Mouse (Mus musculus) intestine, postnatal 0 days (tissue): ENCODE results near the gene Spa17. TPM values are rescaled to one million over a fixed set of nuclear protein-coding genes. Genes with fewer than 3 reads are reported as not detected.
A peak's percentile ranks its signal among the peaks of the same experiment; 100 is the strongest.

Source experiments
- ATAC-seq: fragments of 200-750 bp; cut with Nextera tagmentation; 2 replicates; pipeline ENCODE4 v1.8.0; 2017; ENCODE audit warnings: mild to moderate bottlenecking, moderate TSS enrichment, moderate library complexity
- H3K27ac ChIP-seq: fragments of 300-500 bp; sonication (generic); 2 replicates; pipeline ENCODE4 v1.5.1; 2014; ENCODE audit warnings: mild to moderate bottlenecking, low read depth, low read length, moderate library complexity
- H3K27me3 ChIP-seq: fragments of 300-500 bp; sonication (generic); replicated peaks from 2 replicates; pipeline ENCODE4 v1.6.1; 2014; ENCODE audit warnings: low read length, mixed read lengths; ENCODE audit not compliant: control insufficient read depth, insufficient read depth
- H3K36me3 ChIP-seq: fragments of 300-500 bp; sonication (generic); 2 replicates; pipeline ENCODE4 v1.6.1; 2014; ENCODE audit warnings: mild to moderate bottlenecking, moderate library complexity; ENCODE audit not compliant: control insufficient read depth, insufficient read depth
- H3K4me1 ChIP-seq: fragments of 300-500 bp; sonication (generic); replicated peaks from 2 replicates; pipeline ENCODE4 v1.6.1; 2014; ENCODE audit warnings: antibody characterized with exemption, low read length, mixed read lengths; ENCODE audit not compliant: control insufficient read depth, insufficient read depth
- H3K4me2 ChIP-seq: fragments of 300-500 bp; sonication (generic); replicated peaks from 2 replicates; pipeline ENCODE4 v1.6.1; 2014; ENCODE audit warnings: low read depth, mild to moderate bottlenecking, moderate library complexity
- H3K4me3 ChIP-seq: fragments of 300-500 bp; sonication (generic); 2 replicates; pipeline ENCODE4 v1.5.1; 2014; ENCODE audit warnings: low read depth, low read length
- H3K9ac ChIP-seq: fragments of 300-500 bp; sonication (generic); 2 replicates; pipeline ENCODE4 v1.6.1; 2014; ENCODE audit warnings: mild to moderate bottlenecking, low read depth, low read length
- H3K9me3 ChIP-seq: fragments of 300-500 bp; sonication (generic); 2 replicates; pipeline ENCODE4 v1.6.1; 2016; ENCODE audit warnings: mixed run types; ENCODE audit not compliant: control insufficient read depth
- CTCF ChIP-seq: sonication (generic); IDR thresholded peaks from 2 replicates; pipeline ENCODE4 v1.5.1; 2016; ENCODE audit warnings: low read depth, mild to moderate bottlenecking, control low read depth, antibody characterized with exemption, moderate library complexity
- WGBS: fragments of 180-500 bp; shearing (Covaris S2); extraction: QIAGEN DNeasy Blood & Tissue Kit; methylation state at CpG from one replicate; pipeline ENCODE4 v1.1.7; 2014; 5-methylcytosine and 5-hydroxymethylcytosine counted together
- polyA plus RNA-seq: library from polyadenylated mRNA; unstranded; fragments of >200 nt; fragmentation: Nextera tagmentation; extraction: Ambion mirVana; gene quantifications from 2 replicates; pipeline ENCODE4 v1.2.1, GENCODE M21; 2015

Gene Spa17
- polyA plus RNA-seq, 1 experiment from 2014 or later: 3.8 TPM

DNA sequence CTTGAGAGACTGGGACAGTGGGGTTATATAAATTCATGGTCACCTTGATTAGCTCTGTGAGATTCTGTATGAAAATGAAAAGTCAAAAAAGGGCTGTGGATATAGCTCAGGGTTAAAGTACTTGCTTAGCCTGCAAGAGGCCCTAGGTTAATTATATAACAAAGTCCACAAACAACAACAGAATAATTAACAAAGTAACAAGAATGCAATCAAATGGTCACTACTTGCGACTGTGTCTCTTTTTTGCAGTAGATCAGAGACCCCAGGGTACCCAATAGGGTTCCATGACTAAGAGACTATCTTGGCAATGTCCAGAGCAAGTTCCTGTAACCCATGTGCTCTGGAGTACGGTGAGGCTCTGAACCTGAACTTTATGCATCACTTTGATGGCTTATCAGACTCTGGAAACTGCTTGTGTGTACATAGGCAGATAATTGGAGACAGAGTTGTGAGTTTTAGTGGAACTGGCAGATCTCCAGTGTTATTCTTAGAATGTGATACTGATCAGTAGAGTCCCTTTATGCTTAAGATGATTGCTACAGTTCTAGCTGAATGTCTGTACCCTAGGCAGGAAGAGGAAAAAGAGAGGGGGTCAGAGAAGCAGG, 44.2 kb downstream of the Spa17 start:
- H3K36me3 ChIP-seq: no peaks in the 10 kb centered on the region
- no peak overlapping the region for H3K9ac ChIP-seq
- peak; percentile 40; the same call in 1 of the 2 replicates for ATAC-seq
- no peaks in the 10 kb centered on the region for H3K27me3 ChIP-seq
- H3K9me3 ChIP-seq: no peaks in the 10 kb centered on the region
- TF ChIP-seq CTCF: no peak
- H3K4me2 ChIP-seq: peak overlapping the region; percentile 43
- 26% methylated on average over 2 of the region's 2 CpGs for WGBS
- H3K4me1 ChIP-seq: peaks cover 6% of the 10 kb centered on the region; the same call in 1 of the 2 replicates
- H3K4me3 ChIP-seq: no peak overlapping the region
- H3K27ac ChIP-seq: peak overlapping the region; percentile 11; the same call in 1 of the 2 replicates

DNA sequence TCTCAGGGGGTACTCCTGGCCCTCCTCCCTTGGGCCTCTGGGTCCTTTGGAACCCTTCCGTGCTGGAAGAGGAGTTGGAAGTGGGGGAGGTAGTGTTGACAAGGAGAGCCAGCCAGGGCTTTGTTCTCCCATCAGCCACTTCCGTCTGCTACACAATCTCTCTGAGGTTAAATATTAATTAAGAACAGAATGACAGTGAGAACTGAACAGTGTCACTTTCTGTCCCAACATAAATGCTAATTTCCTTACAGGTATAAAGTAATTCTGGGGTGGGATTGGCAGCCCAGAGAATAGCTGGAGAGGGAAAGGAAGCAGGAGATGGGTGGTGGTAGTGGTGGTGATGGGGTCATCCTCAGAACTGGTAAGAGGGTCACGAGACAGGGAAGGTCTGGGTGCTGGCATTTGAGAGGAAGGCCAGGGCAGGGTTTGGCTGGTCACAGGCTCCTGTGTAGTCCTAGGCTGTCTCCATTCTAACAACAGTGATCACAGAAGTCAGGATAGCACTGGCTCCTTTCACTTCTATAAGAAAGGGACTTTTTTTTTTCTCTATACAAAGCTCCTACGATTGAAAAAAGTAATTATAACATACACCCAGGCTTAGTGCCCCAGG, 44.8 kb downstream of the Spa17 start:
- peaks cover 6% of the 10 kb centered on the region; the same call in 1 of the 2 replicates for H3K4me1 ChIP-seq
- no peaks in the 10 kb centered on the region for H3K27me3 ChIP-seq
- peak overlapping the region; percentile 43 for H3K4me2 ChIP-seq
- no peaks in the 10 kb centered on the region for H3K36me3 ChIP-seq
- 22% methylated on average over 4 of the region's 4 CpGs for WGBS
- peak; percentile 74 for ATAC-seq
- H3K9me3 ChIP-seq: no peaks in the 10 kb centered on the region
- no peak for TF ChIP-seq CTCF
- peak overlapping the region; percentile 11; the same call in 1 of the 2 replicates for H3K27ac ChIP-seq
- no peak overlapping the region for H3K4me3 ChIP-seq
- H3K9ac ChIP-seq: no peak overlapping the region

DNA sequence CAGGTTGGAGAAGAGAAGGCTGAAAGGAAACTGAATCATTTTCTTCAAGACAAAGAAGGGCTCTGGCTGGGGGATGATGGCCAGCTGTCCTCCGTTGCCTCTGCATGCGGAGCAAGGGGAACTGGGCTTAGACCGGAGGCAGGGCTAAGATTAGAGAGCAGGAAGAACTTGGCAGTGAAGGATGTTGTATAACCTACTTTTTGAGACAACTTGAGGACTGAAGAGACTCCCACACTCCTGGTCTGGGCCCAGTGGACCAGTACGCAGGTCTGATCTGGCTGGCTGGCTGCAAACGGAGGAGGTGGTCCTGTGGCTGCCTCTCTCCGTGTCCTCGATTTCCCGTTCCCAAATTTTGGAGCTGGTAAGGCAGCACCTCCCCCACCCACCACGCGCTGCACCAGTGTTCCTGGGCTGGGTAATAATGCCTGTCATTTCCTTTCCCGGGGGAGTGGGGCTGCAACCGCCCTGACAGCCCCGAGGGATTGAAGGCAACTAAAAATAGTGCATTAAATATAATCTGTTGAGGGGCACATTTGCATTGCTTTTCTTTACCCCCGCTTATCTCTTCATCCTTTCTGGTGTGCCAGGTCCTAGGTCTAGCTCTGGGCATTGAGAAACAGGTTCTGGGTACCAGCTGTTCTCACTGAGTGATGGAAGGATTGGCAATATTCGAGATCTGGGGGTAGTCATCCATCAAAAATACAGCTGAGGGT, 45.5 kb downstream of the Spa17 start:
- H3K9ac ChIP-seq: no peak overlapping the region
- H3K4me1 ChIP-seq: peaks cover 6% of the 10 kb centered on the region; the same call in 1 of the 2 replicates
- H3K27me3 ChIP-seq: no peaks in the 10 kb centered on the region
- H3K27ac ChIP-seq: no peak overlapping the region
- H3K9me3 ChIP-seq: no peaks in the 10 kb centered on the region
- no peak overlapping the region for H3K4me3 ChIP-seq
- H3K36me3 ChIP-seq: no peaks in the 10 kb centered on the region
- peak overlapping the region; percentile 43 for H3K4me2 ChIP-seq
- ATAC-seq: peak; percentile 48
- TF ChIP-seq CTCF: no peak
- 29% methylated on average over 15 of the region's 15 CpGs for WGBS

DNA sequence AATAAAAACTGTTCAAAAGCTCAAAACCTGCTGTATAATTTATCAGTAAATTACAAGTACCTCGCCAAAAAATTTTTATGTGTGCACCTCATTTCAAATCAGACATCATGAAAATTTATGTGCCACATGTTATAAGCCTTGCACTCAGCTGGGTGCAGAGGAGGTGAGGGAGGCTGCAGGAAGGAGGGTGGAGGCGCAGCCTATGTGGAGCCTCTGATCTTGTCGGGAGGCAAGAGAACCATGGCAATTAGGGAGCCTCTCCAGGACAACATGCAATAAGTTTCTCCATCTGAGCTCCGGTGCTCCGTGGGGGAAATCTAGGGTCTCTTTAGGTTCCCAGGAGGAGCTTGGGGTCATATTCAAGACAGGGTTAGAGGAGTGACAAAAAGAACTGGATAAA, 46.1 kb downstream of the Spa17 start:
- no peak for ATAC-seq
- Histone ChIP-seq H3K4me2 (no peak overlapping the region), H3K4me3 (no peak overlapping the region), H3K9me3 (no peaks in the 10 kb centered on the region), H3K4me1 (peaks cover 6% of the 10 kb centered on the region; the same call in 1 of the 2 replicates), H3K27me3 (no peaks in the 10 kb centered on the region), H3K9ac (no peak overlapping the region), H3K36me3 (no peaks in the 10 kb centered on the region), H3K27ac (no peak overlapping the region)
- TF ChIP-seq CTCF: no peak
- 59% methylated on average over 5 of the region's 5 CpGs for WGBS

DNA sequence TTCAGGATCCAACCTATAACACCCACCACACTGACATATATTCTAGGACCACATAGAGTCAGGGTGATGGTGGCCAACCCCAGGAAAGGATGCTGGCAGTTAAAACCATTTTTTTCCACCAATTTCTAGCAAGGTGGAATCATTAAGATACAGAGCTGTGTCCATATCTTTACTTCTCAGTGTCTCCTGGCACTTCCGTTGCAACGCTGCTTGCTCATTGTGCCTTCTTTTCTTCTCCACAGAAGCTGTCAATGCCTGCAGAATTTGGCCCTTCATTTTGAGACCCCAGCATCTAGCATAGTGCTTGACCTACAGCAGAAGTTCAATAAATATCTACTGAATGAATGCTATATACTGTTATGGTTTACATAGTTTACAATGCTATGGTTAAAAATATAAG, 46.5 kb downstream of the Spa17 start:
- H3K4me3 ChIP-seq: no peak overlapping the region
- no peaks in the 10 kb centered on the region for H3K36me3 ChIP-seq
- 96% methylated on average over 2 of the region's 2 CpGs for WGBS
- H3K9me3 ChIP-seq: no peaks in the 10 kb centered on the region
- no peak overlapping the region for H3K27ac ChIP-seq
- H3K9ac ChIP-seq: no peak overlapping the region
- no peaks in the 10 kb centered on the region for H3K27me3 ChIP-seq
- no peak for TF ChIP-seq CTCF
- ATAC-seq: no peak
- H3K4me1 ChIP-seq: peaks cover 6% of the 10 kb centered on the region; the same call in 1 of the 2 replicates
- H3K4me2 ChIP-seq: no peak overlapping the region

DNA sequence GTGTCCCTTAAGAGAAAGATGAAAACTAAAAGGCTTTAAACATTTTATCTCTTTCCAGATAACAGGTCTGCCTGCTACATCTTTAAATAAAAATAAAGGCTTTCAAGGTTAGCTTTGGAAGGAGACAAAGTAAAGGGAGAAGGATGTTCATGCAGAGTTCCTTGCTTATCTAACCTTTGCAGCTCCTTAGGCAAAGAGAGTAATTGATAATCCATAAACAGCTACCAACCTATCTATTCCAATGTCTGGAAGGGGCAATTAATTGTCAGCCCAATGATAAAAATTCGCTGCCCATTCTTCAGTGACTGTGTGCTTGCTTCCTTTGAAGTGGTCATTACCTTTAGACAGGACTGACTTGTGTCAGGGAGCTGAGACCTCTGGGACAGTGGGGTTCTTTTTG, 49.7 kb downstream of the Spa17 start:
- Histone ChIP-seq H3K36me3 (no peaks in the 10 kb centered on the region), H3K9me3 (no peaks in the 10 kb centered on the region), H3K4me2 (no peak overlapping the region), H3K27me3 (no peaks in the 10 kb centered on the region), H3K27ac (no peak overlapping the region), H3K9ac (no peak overlapping the region), H3K4me3 (no peak overlapping the region), H3K4me1 (peaks cover 6% of the 10 kb centered on the region; the same call in 1 of the 2 replicates)
- no peak for ATAC-seq
- no peak for TF ChIP-seq CTCF
- WGBS: 43% methylated on average over 1 of the region's 1 CpGs
